Mouse (Mus musculus) small intestine, adult 2 months (tissue): ENCODE measurements at regions not wholly inside any gene's neighbourhood (a gene's known extent, or its start where the extent isn't known, plus 50 kb on each side); places are given as distances from the start of the nearest gene placed in this dataset.

Source experiments
- CTCF ChIP-seq: fragments of 200-500 bp; IDR thresholded peaks from 2 replicates; pipeline ENCODE4 v1.5.1; 2012; ENCODE audit warnings: low read depth, mild to moderate bottlenecking, control low read depth, inconsistent platforms, low read length, moderate library complexity, mixed read lengths; ENCODE audit not compliant: insufficient replicate concordance, insufficient read length; ENCODE audit errors: extremely low read depth
- POLR2A ChIP-seq: fragments of 200-500 bp; IDR thresholded peaks from 2 replicates; pipeline ENCODE4 v1.6.1; 2012; ENCODE audit warnings: low read depth, mild to moderate bottlenecking, control low read depth, inconsistent platforms, low read length, moderate library complexity

- no peak for TF ChIP-seq POLR2A
- TF ChIP-seq CTCF, result no peak
These were observed 124.1 kb upstream of the Lmo4 start for GRCm38 (mm10) chr3:144329117-144329516.
